Mouse (Mus musculus): ENCODE results near the gene Bmp8a. TPM values are rescaled to one million over a fixed set of nuclear protein-coding genes. Genes with fewer than 3 reads are reported as not detected.
"Not testable (repeated sequence)": the region's sequence is repeated elsewhere in the genome, so short reads cannot be mapped to it uniquely, and the experiment has no call there.

The Bmp8a gene
- polyA plus RNA-seq, 1 experiment from 2014 or later, result 0.20 TPM

GRCm38 (mm10) chr4:123284731-123285624 is 58.1 kb downstream of the Bmp8a start:
- no peak for ATAC-seq (ENCODE audit: low FRiP score, low TSS enrichment)
- peak overlapping the region; percentile 64 for H3K4me3 ChIP-seq (ENCODE audit: low read length)
- H3K4me2 ChIP-seq (replicated peaks; ENCODE audit: low read depth, low read length), result peak overlapping the region; percentile 80
- no peaks in the 10 kb centered on the region for H3K27me3 ChIP-seq (ENCODE audit: control insufficient read depth, insufficient read depth, low read length)
- H3K9ac ChIP-seq (ENCODE audit: low read depth, low read length), result peak overlapping the region; percentile 67; the same call in 1 of the 2 replicates
- peaks cover 19% of the 10 kb centered on the region for H3K4me1 ChIP-seq (ENCODE audit: control insufficient read depth, insufficient read depth, low read length)
- 71% methylated on average over 6 of the region's 6 CpGs for WGBS
- no peak overlapping the region for H3K27ac ChIP-seq (ENCODE audit: low read depth, low read length)
- H3K9me3 ChIP-seq (ENCODE audit: control insufficient read depth, low read length), result no peaks in the 10 kb centered on the region
- H3K36me3 ChIP-seq (ENCODE audit: control insufficient read depth, insufficient read depth, low read length), result peaks cover 47% of the 10 kb centered on the region

- peaks cover 19% of the 10 kb centered on the region for H3K4me1 ChIP-seq (ENCODE audit: control insufficient read depth, insufficient read depth, low read length)
- under 1% methylated on average over 11 of the region's 15 CpGs for WGBS
- not testable (repeated sequence) for H3K9me3 ChIP-seq (ENCODE audit: control insufficient read depth, low read length); H3K27me3 ChIP-seq (ENCODE audit: control insufficient read depth, insufficient read depth, low read length); H3K27ac ChIP-seq (ENCODE audit: low read depth, low read length)
- peaks cover 34% of the 10 kb centered on the region for H3K36me3 ChIP-seq (ENCODE audit: control insufficient read depth, insufficient read depth, low read length)
- peak; percentile 26; the same call in 1 of the 2 replicates for ATAC-seq (ENCODE audit: low FRiP score, low TSS enrichment)
- H3K4me2 ChIP-seq (replicated peaks; ENCODE audit: low read depth, low read length), result peak overlapping the region; percentile 80
- peak overlapping the region; percentile 64 for H3K4me3 ChIP-seq (ENCODE audit: low read length)
- peak overlapping the region; percentile 67 for H3K9ac ChIP-seq (ENCODE audit: low read depth, low read length)
Observed at GRCm38 (mm10) chr4:123283675-123284064, 59.4 kb downstream of the Bmp8a start.

DNA sequence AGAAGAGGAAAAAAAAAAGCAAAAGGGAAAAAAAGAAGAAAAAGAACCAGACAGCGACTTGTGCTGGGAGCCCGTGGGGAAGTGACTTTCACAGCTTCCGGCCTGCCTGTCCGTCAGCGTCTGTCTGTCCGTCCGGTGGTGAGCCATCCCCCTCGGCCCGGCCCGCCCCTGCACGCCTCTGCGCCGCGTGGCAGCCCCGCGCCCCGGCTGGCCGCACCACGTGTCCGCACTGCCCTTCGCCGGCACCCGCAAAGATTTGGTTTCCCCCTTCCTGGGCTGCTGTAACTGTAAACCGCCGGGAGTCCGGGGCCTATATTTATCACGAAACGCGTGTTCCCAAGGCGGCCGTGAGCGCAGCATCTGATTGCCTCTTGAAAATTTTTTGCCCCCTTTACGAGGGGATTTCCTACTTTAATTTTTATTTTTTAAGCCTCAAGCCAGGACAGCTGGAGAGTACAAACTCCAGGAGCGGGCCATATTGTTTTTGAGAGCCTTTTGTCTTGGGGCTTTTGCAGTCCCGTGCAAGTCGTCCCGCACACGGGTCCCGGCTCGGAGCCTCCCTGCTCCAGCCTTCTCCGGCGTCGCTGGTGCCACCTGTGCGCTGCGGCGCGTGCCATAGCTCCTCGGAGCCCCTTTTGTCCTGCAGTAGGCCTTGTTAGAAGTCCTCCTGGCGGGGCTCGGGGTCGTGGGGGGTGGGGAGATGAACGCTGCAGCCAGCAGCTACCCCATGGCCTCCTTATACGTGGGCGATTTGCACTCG is 60.0 kb downstream of the Bmp8a start:
- Histone ChIP-seq H3K4me3 (ENCODE audit: low read length) (peak overlapping the region; percentile 64), H3K4me2 (replicated peaks; ENCODE audit: low read depth, low read length) (peak overlapping the region; percentile 80), H3K36me3 (ENCODE audit: control insufficient read depth, insufficient read depth, low read length) (peaks cover 29% of the 10 kb centered on the region), H3K9ac (ENCODE audit: low read depth, low read length) (peak overlapping the region; percentile 67), H3K4me1 (ENCODE audit: control insufficient read depth, insufficient read depth, low read length) (peaks cover 19% of the 10 kb centered on the region)
- not testable (repeated sequence) for H3K27me3 ChIP-seq (ENCODE audit: control insufficient read depth, insufficient read depth, low read length); H3K27ac ChIP-seq (ENCODE audit: low read depth, low read length); H3K9me3 ChIP-seq (ENCODE audit: control insufficient read depth, low read length)
- 2% methylated on average over 35 of the region's 55 CpGs for WGBS
- peak; percentile 67 for ATAC-seq (ENCODE audit: low FRiP score, low TSS enrichment)

- H3K4me3 ChIP-seq (ENCODE audit: low read length), result peak overlapping the region; percentile 64
- WGBS, result 1% methylated on average over 25 of the region's 25 CpGs
- H3K36me3 ChIP-seq (ENCODE audit: control insufficient read depth, insufficient read depth, low read length), result peaks cover 23% of the 10 kb centered on the region
- H3K4me1 ChIP-seq (ENCODE audit: control insufficient read depth, insufficient read depth, low read length), result peaks cover 19% of the 10 kb centered on the region
- no peak overlapping the region for H3K27ac ChIP-seq (ENCODE audit: low read depth, low read length)
- peak overlapping the region; percentile 67; the same call in 1 of the 2 replicates for H3K9ac ChIP-seq (ENCODE audit: low read depth, low read length)
- peak; percentile 96 for ATAC-seq (ENCODE audit: low FRiP score, low TSS enrichment)
- no peaks in the 10 kb centered on the region for H3K27me3 ChIP-seq (ENCODE audit: control insufficient read depth, insufficient read depth, low read length)
- no peaks in the 10 kb centered on the region for H3K9me3 ChIP-seq (ENCODE audit: control insufficient read depth, low read length)
- peak overlapping the region; percentile 80 for H3K4me2 ChIP-seq (replicated peaks; ENCODE audit: low read depth, low read length)
Observed at GRCm38 (mm10) chr4:123282500-123282899, 60.6 kb downstream of the Bmp8a start.

- H3K27ac ChIP-seq (ENCODE audit: low read depth, low read length), result no peak overlapping the region
- H3K9ac ChIP-seq (ENCODE audit: low read depth, low read length), result no peak overlapping the region
- H3K9me3 ChIP-seq (ENCODE audit: control insufficient read depth, low read length), result no peaks in the 10 kb centered on the region
- WGBS, result 83% methylated on average over 3 of the region's 3 CpGs
- no peak overlapping the region for H3K4me2 ChIP-seq (replicated peaks; ENCODE audit: low read depth, low read length)
- ATAC-seq (ENCODE audit: low FRiP score, low TSS enrichment), result no peak
- no peaks in the 10 kb centered on the region for H3K27me3 ChIP-seq (ENCODE audit: control insufficient read depth, insufficient read depth, low read length)
- H3K4me1 ChIP-seq (ENCODE audit: control insufficient read depth, insufficient read depth, low read length), result peaks cover 13% of the 10 kb centered on the region
- 0 out of 2 replicates have a peak, but pooled peaks cover 4% of the 10 kb centered on the region for H3K36me3 ChIP-seq (ENCODE audit: control insufficient read depth, insufficient read depth, low read length)
- no peak overlapping the region for H3K4me3 ChIP-seq (ENCODE audit: low read length)
Observed at GRCm38 (mm10) chr4:123280117-123280516, 62.9 kb downstream of the Bmp8a start.

GRCm38 (mm10) chr4:123271063-123271462 is 72.0 kb downstream of the Bmp8a start:
- H3K9me3 ChIP-seq (ENCODE audit: control insufficient read depth, low read length), result no peaks in the 10 kb centered on the region
- ATAC-seq (ENCODE audit: low FRiP score, low TSS enrichment), result no peak
- no peaks in the 10 kb centered on the region for H3K4me1 ChIP-seq (ENCODE audit: control insufficient read depth, insufficient read depth, low read length)
- H3K9ac ChIP-seq (ENCODE audit: low read depth, low read length), result no peak overlapping the region
- no peaks in the 10 kb centered on the region for H3K36me3 ChIP-seq (ENCODE audit: control insufficient read depth, insufficient read depth, low read length)
- H3K27me3 ChIP-seq (ENCODE audit: control insufficient read depth, insufficient read depth, low read length), result no peaks in the 10 kb centered on the region
- 92% methylated on average over 3 of the region's 3 CpGs for WGBS
- H3K27ac ChIP-seq (ENCODE audit: low read depth, low read length), result no peak overlapping the region
- H3K4me3 ChIP-seq (ENCODE audit: low read length), result no peak overlapping the region
- no peak overlapping the region for H3K4me2 ChIP-seq (replicated peaks; ENCODE audit: low read depth, low read length)

Other genes starting within 250 kb of the Bmp8a start
- 0.16 and 0.41 TPM in 2 replicates for gene Bmp8b, start 238.1 kb downstream of the Bmp8a start, polyA plus RNA-seq (2014; fragmentation: Nextera tagmentation; extraction: Ambion mirVana)
- 0.45 TPM in 1 of 2 replicates, not detected in the other for gene Oxct2b, start 227.0 kb downstream of the Bmp8a start, polyA plus RNA-seq (2014; fragmentation: Nextera tagmentation; extraction: Ambion mirVana)
- gene Ppie, start 203.3 kb downstream of the Bmp8a start, polyA plus RNA-seq (2014; fragmentation: Nextera tagmentation; extraction: Ambion mirVana), result 110 and 138 TPM in 2 replicates
- gene Hpcal4, start 160.0 kb downstream of the Bmp8a start, polyA plus RNA-seq (2014; fragmentation: Nextera tagmentation; extraction: Ambion mirVana), result 0.83 and 1.0 TPM in 2 replicates
- 0.16 TPM in 1 of 2 replicates, not detected in the other for gene Nt5c1a, start 141.7 kb downstream of the Bmp8a start, polyA plus RNA-seq (2014; fragmentation: Nextera tagmentation; extraction: Ambion mirVana)
- 25.1 and 50.2 TPM in 2 replicates for gene Heyl, start 109.7 kb downstream of the Bmp8a start, polyA plus RNA-seq (2014; fragmentation: Nextera tagmentation; extraction: Ambion mirVana)
- gene Pabpc4, start 80.9 kb downstream of the Bmp8a start, polyA plus RNA-seq (2014; fragmentation: Nextera tagmentation; extraction: Ambion mirVana), result 63.9 and 82.6 TPM in 2 replicates
- not detected in 2 replicates for gene Oxct2a, start 19.6 kb downstream of the Bmp8a start, polyA plus RNA-seq (2014; fragmentation: Nextera tagmentation; extraction: Ambion mirVana)